Mouse (Mus musculus): ENCODE data around the gene Plcg2. TPM values are rescaled to one million over a fixed set of nuclear protein-coding genes. Genes with fewer than 3 reads are reported as not detected.

Gene Plcg2
- polyA plus RNA-seq, 1 experiment from 2014 or later, result 2.0 TPM

DNA sequence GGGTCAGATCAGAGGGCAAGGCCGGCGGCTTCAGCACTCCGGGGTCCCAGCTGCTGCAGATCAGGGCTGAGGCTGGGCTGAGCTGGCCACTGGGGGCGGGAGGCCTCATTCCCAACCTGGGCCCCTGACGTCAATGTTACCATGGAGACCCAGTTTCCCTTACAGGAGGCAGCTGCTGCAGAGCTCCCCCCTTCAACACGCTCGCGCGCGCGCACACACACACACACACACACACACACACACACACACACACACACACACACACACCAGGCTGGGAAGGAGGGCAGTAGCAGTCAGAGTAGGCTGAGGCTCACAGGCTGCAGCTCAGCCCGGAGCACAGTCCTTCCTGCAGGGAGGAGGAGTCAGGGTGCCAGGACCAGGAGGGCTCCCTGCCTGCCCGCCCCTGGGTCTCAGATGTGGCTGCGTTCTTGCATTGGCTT lies 27.7 kb upstream of the Plcg2 start:
- Histone ChIP-seq H3K9ac (replicated peaks) (peak overlapping the region; percentile 56), H3K4me2 (replicated peaks) (peak overlapping the region; percentile 52), H3K27ac (replicated peaks) (peak overlapping the region; percentile 86), H3K27me3 (no peaks in the 10 kb centered on the region), H3K4me3 (peak overlapping the region; percentile 27), H3K4me1 (peaks cover 19% of the 10 kb centered on the region), H3K9me3 (no peaks in the 10 kb centered on the region), H3K36me3 (no peaks in the 10 kb centered on the region)
- peak; percentile 91 for ATAC-seq (ENCODE audit: low FRiP score, low read depth)
- WGBS, result 0% methylated on average over 7 of the region's 14 CpGs

DNA sequence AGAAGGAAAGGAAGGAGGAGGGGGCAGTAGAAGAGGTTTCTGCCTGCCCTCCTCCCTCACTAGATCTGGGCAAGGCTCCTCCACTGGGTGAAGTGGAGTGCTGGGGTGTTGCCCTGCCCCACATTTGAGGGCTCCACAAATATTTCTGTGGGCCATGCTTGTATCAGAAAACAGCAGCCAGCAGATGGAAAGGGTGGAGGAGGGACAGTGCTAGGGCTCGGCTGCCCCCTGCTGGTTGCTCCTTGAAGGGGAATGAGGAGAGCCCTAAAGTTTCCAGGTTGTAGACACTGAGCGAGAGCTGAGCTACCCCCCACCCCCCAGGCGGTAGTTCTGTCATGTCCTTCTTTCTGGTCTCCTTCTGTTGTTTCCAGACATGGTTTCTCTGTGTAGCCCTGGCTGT lies 26.9 kb upstream of the Plcg2 start:
- H3K4me1 ChIP-seq, result peaks cover 19% of the 10 kb centered on the region
- H3K9me3 ChIP-seq, result no peaks in the 10 kb centered on the region
- no peak overlapping the region for H3K9ac ChIP-seq (replicated peaks)
- ATAC-seq (ENCODE audit: low FRiP score, low read depth), result no peak
- no peak overlapping the region for H3K4me3 ChIP-seq
- no peaks in the 10 kb centered on the region for H3K36me3 ChIP-seq
- no peaks in the 10 kb centered on the region for H3K27me3 ChIP-seq
- no peak overlapping the region for H3K4me2 ChIP-seq (replicated peaks)
- H3K27ac ChIP-seq (replicated peaks), result peak overlapping the region; percentile 86; the same call in 1 of the 2 replicates
- 26% methylated on average over 3 of the region's 3 CpGs for WGBS

DNA sequence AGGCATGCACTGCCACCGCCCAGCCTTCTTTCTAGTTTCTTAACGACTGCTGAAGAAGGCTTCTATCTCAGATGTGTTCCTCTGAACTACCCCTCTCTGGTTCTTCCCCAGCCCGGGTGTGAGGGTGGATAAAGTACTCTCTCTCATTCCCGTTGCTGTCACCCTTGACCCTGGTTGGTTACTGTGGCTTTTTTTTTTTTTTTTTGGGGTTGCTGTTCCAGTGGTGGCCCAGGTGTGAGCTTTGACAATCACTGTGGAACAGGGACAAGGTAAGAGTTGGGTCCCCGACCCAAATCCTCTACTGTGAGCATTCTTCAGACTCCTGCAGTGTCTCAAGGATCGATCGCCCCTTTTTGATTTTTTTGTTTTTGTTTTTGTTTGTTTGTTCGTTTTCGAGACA lies 26.4 kb upstream of the Plcg2 start:
- 79% methylated on average over 9 of the region's 9 CpGs for WGBS
- H3K4me2 ChIP-seq (replicated peaks), result no peak overlapping the region

DNA sequence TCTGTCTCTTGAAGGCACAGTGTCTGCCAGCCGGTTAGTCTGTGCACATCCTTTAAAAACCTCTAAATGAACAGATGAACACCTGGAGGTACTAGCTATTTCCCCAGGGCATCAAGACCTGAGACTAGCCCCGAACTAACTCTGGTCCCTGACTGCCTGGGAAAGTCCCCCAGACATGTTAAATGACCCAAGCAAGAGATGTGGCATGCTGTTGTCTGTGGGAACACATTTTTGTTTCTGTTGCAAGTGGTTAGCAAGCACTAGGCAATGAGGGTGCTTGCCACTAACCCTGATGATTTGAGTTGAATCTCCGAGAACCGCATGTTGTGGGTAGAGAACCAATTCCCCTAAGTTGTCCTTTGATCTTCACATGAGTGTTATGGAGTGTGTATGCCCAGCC lies 25.8 kb upstream of the Plcg2 start:
- Histone ChIP-seq H3K4me1 (peaks cover 19% of the 10 kb centered on the region), H3K4me3 (no peak overlapping the region), H3K36me3 (no peaks in the 10 kb centered on the region), H3K9me3 (no peaks in the 10 kb centered on the region), H3K27ac (replicated peaks) (no peak overlapping the region), H3K4me2 (replicated peaks) (no peak overlapping the region), H3K9ac (replicated peaks) (no peak overlapping the region), H3K27me3 (no peaks in the 10 kb centered on the region)
- 91% methylated on average over 4 of the region's 4 CpGs for WGBS
- no peak for ATAC-seq (ENCODE audit: low FRiP score, low read depth)

More for the DNA sequence above, 26.4 kb upstream of the Plcg2 start:
- no peak overlapping the region for H3K4me3 ChIP-seq
- H3K9ac ChIP-seq (replicated peaks), result no peak overlapping the region
- H3K4me1 ChIP-seq, result peaks cover 19% of the 10 kb centered on the region
- no peaks in the 10 kb centered on the region for H3K9me3 ChIP-seq
- no peak overlapping the region for H3K27ac ChIP-seq (replicated peaks)
- no peaks in the 10 kb centered on the region for H3K36me3 ChIP-seq
- H3K27me3 ChIP-seq, result no peaks in the 10 kb centered on the region
- ATAC-seq (ENCODE audit: low FRiP score, low read depth), result no peak

DNA sequence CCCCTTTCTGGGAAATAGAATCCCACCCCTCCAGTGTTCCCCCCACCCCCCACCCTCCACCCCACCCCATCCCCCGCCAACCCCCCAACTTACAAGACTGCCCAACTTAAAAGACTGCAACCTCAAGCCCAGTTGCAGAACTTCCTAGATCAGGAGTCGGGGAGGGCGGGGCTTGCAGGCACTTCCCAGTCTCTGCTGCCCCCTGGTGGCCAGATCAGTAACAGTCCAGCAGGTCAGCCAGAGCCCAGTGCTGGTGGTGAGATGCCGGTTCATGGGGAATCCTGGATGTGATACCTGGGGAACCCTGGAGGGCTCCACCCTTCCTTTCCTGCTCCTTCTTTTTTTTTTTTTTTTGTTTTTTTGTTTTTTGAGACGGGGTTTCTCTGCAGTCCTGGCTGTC lies 23.1 kb upstream of the Plcg2 start:
- Histone ChIP-seq H3K36me3 (no peaks in the 10 kb centered on the region), H3K4me3 (no peak overlapping the region), H3K27ac (replicated peaks) (no peak overlapping the region), H3K4me2 (replicated peaks) (no peak overlapping the region), H3K9ac (replicated peaks) (no peak overlapping the region), H3K4me1 (peaks cover 12% of the 10 kb centered on the region), H3K27me3 (no peaks in the 10 kb centered on the region), H3K9me3 (no peaks in the 10 kb centered on the region)
- ATAC-seq (ENCODE audit: low FRiP score, low read depth), result 0 out of 2 replicates have a peak, but pooled peaks have one; percentile 16
- WGBS, result 0% methylated on average over 5 of the region's 5 CpGs

DNA sequence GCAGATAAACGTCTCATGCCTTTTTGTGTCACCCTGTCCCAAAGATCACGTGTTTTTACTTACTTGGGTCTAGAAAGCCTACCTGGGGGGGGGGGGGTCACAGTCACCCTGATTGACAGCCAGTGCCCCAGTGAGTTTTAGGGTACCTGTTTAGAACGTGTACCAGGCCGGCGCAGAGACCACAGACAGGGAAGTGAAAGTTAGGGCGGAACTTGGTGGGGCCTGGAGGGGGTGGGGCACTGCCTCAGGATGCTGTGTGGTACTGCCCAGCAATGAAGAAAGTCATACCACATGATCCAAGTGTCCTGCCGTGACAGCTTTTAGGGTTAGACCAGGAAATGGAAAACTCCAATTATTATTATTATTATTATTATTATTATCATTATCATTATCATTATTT lies 22.3 kb upstream of the Plcg2 start:
- Histone ChIP-seq H3K27ac (replicated peaks) (no peak overlapping the region), H3K9ac (replicated peaks) (no peak overlapping the region), H3K9me3 (no peaks in the 10 kb centered on the region), H3K36me3 (no peaks in the 10 kb centered on the region), H3K4me2 (replicated peaks) (no peak overlapping the region), H3K4me1 (peaks cover 3% of the 10 kb centered on the region; the same call in 1 of the 2 replicates), H3K4me3 (no peak overlapping the region), H3K27me3 (no peaks in the 10 kb centered on the region)
- 90% methylated on average over 7 of the region's 7 CpGs for WGBS
- no peak for ATAC-seq (ENCODE audit: low FRiP score, low read depth)

DNA sequence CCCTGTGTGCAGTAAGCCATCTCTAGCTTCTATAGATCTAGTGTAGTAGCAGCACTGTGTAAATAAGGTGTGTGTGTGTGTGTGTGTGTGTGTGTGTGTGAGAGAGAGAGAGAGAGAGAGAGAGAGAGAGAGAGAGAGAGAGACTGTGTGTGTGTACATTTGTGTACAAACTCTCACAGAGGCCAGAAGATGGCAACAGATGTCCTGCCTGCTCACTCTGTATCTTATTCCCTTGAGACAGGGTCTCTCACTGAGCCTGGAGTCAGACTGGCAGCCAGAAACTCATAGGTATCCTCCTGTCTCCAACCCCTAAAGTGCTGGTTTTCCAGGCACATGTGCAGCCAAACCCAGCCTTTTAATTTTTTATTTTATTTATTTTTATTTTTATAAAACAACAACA lies 20.0 kb upstream of the Plcg2 start:
- no peak overlapping the region for H3K27ac ChIP-seq (replicated peaks)
- H3K4me2 ChIP-seq (replicated peaks), result no peak overlapping the region
- H3K9me3 ChIP-seq, result no peaks in the 10 kb centered on the region
- H3K4me3 ChIP-seq, result no peak overlapping the region
- no peak overlapping the region for H3K9ac ChIP-seq (replicated peaks)
- no peak for ATAC-seq (ENCODE audit: low FRiP score, low read depth)
- H3K36me3 ChIP-seq, result no peaks in the 10 kb centered on the region
- no peaks in the 10 kb centered on the region for H3K27me3 ChIP-seq
- H3K4me1 ChIP-seq, result no peaks in the 10 kb centered on the region

DNA sequence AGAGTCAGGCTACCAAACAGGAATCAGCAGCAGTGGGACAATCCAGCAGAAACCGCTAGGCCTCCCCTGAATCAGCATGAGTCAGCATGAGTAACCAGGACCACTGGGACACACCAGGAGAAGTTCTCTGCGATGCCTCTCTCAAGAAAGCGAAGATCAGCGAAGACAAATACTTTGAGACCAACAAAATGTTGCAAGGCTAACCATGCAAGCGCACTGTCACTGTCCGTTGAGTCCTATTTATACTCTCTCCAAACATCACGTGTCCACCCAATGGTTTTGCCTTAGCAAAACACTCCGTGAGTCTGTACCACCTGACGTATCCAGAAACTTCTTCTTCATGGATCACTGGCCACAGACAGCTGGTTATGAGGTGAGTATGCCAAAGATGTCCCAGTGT lies 18.1 kb upstream of the Plcg2 start:
- H3K27ac ChIP-seq (replicated peaks), result no peak overlapping the region
- ATAC-seq (ENCODE audit: low FRiP score, low read depth), result no peak
- 90% methylated on average over 9 of the region's 9 CpGs for WGBS
- no peaks in the 10 kb centered on the region for H3K9me3 ChIP-seq
- no peak overlapping the region for H3K4me3 ChIP-seq
- no peaks in the 10 kb centered on the region for H3K27me3 ChIP-seq
- no peaks in the 10 kb centered on the region for H3K36me3 ChIP-seq
- no peak overlapping the region for H3K9ac ChIP-seq (replicated peaks)
- no peaks in the 10 kb centered on the region for H3K4me1 ChIP-seq
- H3K4me2 ChIP-seq (replicated peaks), result no peak overlapping the region

DNA sequence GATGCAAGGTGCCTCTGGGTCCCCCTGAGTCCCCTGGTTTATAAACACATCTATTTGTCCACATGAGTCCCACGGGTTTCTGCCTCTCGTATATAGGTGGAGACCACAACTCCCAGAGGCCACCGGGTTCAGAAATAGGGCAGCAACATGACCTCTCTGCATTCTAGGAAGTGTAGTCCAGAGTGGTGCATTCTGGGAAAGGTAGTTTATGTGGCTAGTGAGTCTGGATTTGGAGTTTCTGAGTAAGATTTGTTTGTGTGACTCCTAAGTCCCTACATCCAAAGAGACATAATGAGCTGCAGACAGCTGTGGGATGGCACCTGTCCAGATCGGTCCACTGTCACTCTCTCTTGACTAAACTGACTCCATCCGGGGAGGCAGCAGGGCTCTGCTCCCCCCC lies 17.6 kb upstream of the Plcg2 start:
- ATAC-seq (ENCODE audit: low FRiP score, low read depth), result no peak
- H3K4me3 ChIP-seq, result no peak overlapping the region
- 75% methylated on average over 5 of the region's 5 CpGs for WGBS
- no peak overlapping the region for H3K27ac ChIP-seq (replicated peaks)
- H3K27me3 ChIP-seq, result no peaks in the 10 kb centered on the region; the same call in 1 of the 2 replicates
- no peaks in the 10 kb centered on the region for H3K9me3 ChIP-seq
- H3K4me1 ChIP-seq, result no peaks in the 10 kb centered on the region
- no peak overlapping the region for H3K4me2 ChIP-seq (replicated peaks)
- H3K9ac ChIP-seq (replicated peaks), result no peak overlapping the region
- H3K36me3 ChIP-seq, result no peaks in the 10 kb centered on the region

DNA sequence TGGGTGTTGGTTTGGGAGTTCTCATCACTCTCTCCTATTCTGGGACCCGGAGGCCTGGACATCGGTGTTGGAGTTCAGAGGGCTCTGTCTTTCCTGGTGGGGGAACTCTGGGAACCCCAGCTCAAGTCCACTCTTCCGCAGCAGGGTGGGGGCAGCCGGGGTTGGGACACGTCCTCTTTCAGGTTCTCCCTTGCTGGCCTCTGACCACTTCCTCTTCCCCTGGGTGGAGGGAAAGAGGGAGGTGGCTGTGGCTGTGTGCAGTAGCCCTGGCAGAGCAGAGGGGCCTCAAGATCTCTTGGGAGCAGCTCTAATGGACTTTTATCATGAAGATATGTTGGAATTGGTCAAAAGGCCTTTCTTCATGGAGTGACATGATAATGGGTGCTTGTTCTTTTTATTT lies 16.3 kb upstream of the Plcg2 start:
- H3K9ac ChIP-seq (replicated peaks), result no peak overlapping the region

DNA sequence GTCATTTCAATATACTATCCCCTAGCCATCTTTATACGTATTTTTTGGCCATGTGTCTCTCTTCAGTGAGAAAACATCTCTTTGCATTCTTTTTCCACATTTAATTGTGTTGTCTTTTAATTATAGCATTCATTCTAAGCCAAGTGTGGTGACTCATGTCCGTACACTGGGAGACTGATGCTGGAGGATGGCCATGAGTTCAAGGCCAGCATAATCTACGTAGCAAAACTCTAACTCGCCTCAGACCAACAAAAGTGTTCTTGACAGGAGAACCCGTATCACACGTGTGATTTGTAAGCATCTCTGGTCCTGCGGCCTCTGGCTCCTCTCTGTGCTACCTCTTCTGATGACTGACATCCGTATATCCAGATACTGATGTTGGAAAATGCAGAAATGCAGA lies 13.4 kb upstream of the Plcg2 start:
- no peak for ATAC-seq (ENCODE audit: low FRiP score, low read depth)
- Histone ChIP-seq H3K27me3 (no peaks in the 10 kb centered on the region; the same call in 1 of the 2 replicates), H3K9me3 (no peaks in the 10 kb centered on the region), H3K9ac (replicated peaks) (no peak overlapping the region), H3K27ac (replicated peaks) (no peak overlapping the region), H3K36me3 (no peaks in the 10 kb centered on the region), H3K4me1 (no peaks in the 10 kb centered on the region), H3K4me2 (replicated peaks) (no peak overlapping the region), H3K4me3 (no peak overlapping the region)
- WGBS, result 90% methylated on average over 8 of the region's 8 CpGs

More for the DNA sequence above, 16.3 kb upstream of the Plcg2 start:
- no peak overlapping the region for H3K4me2 ChIP-seq (replicated peaks)
- no peak for ATAC-seq (ENCODE audit: low FRiP score, low read depth)
- no peaks in the 10 kb centered on the region for H3K36me3 ChIP-seq
- H3K9me3 ChIP-seq, result no peaks in the 10 kb centered on the region
- H3K4me3 ChIP-seq, result no peak overlapping the region
- no peaks in the 10 kb centered on the region for H3K4me1 ChIP-seq
- no peaks in the 10 kb centered on the region; the same call in 1 of the 2 replicates for H3K27me3 ChIP-seq
- WGBS, result 88% methylated on average over 5 of the region's 5 CpGs
- H3K27ac ChIP-seq (replicated peaks), result no peak overlapping the region

DNA sequence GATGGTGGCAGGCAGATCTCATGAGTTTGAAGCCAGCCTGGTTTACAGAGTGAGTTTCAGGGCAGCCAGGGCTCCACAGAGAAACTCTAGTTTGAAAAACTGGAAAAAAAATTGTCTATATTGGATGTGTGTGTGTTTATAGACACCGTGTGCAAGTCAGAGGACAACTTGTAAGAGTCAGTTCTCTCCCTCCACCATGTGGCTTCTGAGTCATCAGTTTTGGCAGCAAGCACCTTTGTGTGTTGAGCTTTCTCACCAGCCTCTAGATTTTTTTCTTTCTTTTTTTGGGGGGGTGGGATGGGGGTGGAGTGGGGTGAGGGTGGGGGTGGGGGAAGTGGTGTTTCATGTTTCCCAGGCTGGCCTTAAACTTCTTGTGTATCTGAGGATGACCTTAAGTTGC lies 12.8 kb upstream of the Plcg2 start:
- ATAC-seq (ENCODE audit: low FRiP score, low read depth), result no peak
- H3K9ac ChIP-seq (replicated peaks), result no peak overlapping the region
- no peaks in the 10 kb centered on the region for H3K9me3 ChIP-seq
- H3K36me3 ChIP-seq, result no peaks in the 10 kb centered on the region
- H3K4me2 ChIP-seq (replicated peaks), result no peak overlapping the region
- no peaks in the 10 kb centered on the region for H3K4me1 ChIP-seq
- no peaks in the 10 kb centered on the region; the same call in 1 of the 2 replicates for H3K27me3 ChIP-seq
- no peak overlapping the region for H3K4me3 ChIP-seq
- WGBS, result 86% methylated on average over 1 of the region's 1 CpGs
- no peak overlapping the region for H3K27ac ChIP-seq (replicated peaks)

Data from midbrain, embryonic 12.5 days (tissue).